Mouse (Mus musculus) right cerebral cortex, postnatal 14 days (tissue): Measurements from ENCODE around the gene Tbc1d9b.

Source experiments
- DNase-seq: peaks from one replicate; pipeline ENCODE4 v3.0.0; 2022

Gene Tbc1d9b

GRCm38 (mm10) chr11:50138206-50138822, 7.1 kb downstream of the Tbc1d9b start:
- DNase-seq: no peak

GRCm38 (mm10) chr11:50139571-50139970, 8.4 kb downstream of the Tbc1d9b start:
- no peak for DNase-seq

- DNase-seq: no peak
These were observed 14.3 kb downstream of the Tbc1d9b start for GRCm38 (mm10) chr11:50145529-50145928.

GRCm38 (mm10) chr11:50146121-50146520, 14.9 kb downstream of the Tbc1d9b start:
- DNase-seq: no peak

GRCm38 (mm10) chr11:50147267-50147957, 16.2 kb downstream of the Tbc1d9b start:
- no peak for DNase-seq

GRCm38 (mm10) chr11:50147958-50148476, 16.8 kb downstream of the Tbc1d9b start:
- no peak for DNase-seq

- DNase-seq: no peak
These were observed 18.0 kb downstream of the Tbc1d9b start for GRCm38 (mm10) chr11:50149200-50149599.

GRCm38 (mm10) chr11:50149603-50150150, 18.5 kb downstream of the Tbc1d9b start:
- DNase-seq: no peak

GRCm38 (mm10) chr11:50151374-50151773, 20.2 kb downstream of the Tbc1d9b start:
- no peak for DNase-seq

GRCm38 (mm10) chr11:50154166-50154565, 23.0 kb downstream of the Tbc1d9b start:
- no peak for DNase-seq

- DNase-seq: no peak
These were observed 23.8 kb downstream of the Tbc1d9b start for GRCm38 (mm10) chr11:50154777-50155520.

- no peak for DNase-seq
These were observed 24.6 kb downstream of the Tbc1d9b start for GRCm38 (mm10) chr11:50155785-50156184.

GRCm38 (mm10) chr11:50156725-50157258, 25.6 kb downstream of the Tbc1d9b start:
- no peak for DNase-seq

- no peak for DNase-seq
These were observed 27.1 kb downstream of the Tbc1d9b start for GRCm38 (mm10) chr11:50158346-50158745.

- no peak for DNase-seq
These were observed 28.2 kb downstream of the Tbc1d9b start for GRCm38 (mm10) chr11:50159347-50159746.

GRCm38 (mm10) chr11:50161578-50162304, 30.5 kb downstream of the Tbc1d9b start:
- peak; percentile 60 for DNase-seq

GRCm38 (mm10) chr11:50162338-50163050, 31.3 kb downstream of the Tbc1d9b start:
- DNase-seq: no peak

- DNase-seq: no peak
These were observed 37.2 kb downstream of the Tbc1d9b start for GRCm38 (mm10) chr11:50168352-50168751.

- peak; percentile 33 for DNase-seq
These were observed 43.0 kb downstream of the Tbc1d9b start, which contains the start of gene Mrnip for GRCm38 (mm10) chr11:50174111-50174729. Mrnip (plus strand) TSS chr11:50174444.

GRCm38 (mm10) chr11:50174730-50175187, 43.6 kb downstream of the Tbc1d9b start:
- peak; percentile 97 for DNase-seq

- DNase-seq: no peak
These were observed 45.2 kb downstream of the Tbc1d9b start for GRCm38 (mm10) chr11:50176351-50176750.
